In genomic region chr9:64060033-64060539, GRCm38 (mm10) we compare ENCODE assay signal across 8 mouse cellular contexts. TPM values are rescaled to one million over a fixed set of nuclear protein-coding genes. Genes with fewer than 3 reads are reported as not detected.
DNase-seq lines count a peak whose midpoint lies in the region; ATAC-seq and TF ChIP-seq lines count a peak whose summit lies in the region.

No protein-coding gene starts in this region.

- DNase-seq in ES-E14 (ENCODE audit: low read depth, low spot score) (no peak), adipocyte (ENCODE audit: low spot score) (no peak)
- DNase-seq in adrenal gland, postnatal 36 days, result peak; percentile 60 to 77
- peak; percentile 75 for DNase-seq in intestine, embryonic 14.5 days (ENCODE audit: low spot score)
- peak; percentile 81 for DNase-seq in liver, postnatal 0 days
- no peak for DNase-seq in thymus, adult 2 months

- peaks cover 2 to 4% of the 10 kb centered on the region in 2 experiments; a peak in 1 of 4 replicates for H3K4me1 ChIP-seq in ES-E14 (ENCODE audit: control insufficient read depth in 2 of 2, insufficient read depth in 2 of 2, low read length in 2 of 2, poor library complexity in 1 of 2)
- peaks cover 17% of the 10 kb centered on the region for H3K4me1 ChIP-seq in intestine, embryonic 14.5 days (replicated peaks; ENCODE audit: control insufficient read depth, insufficient read depth, low read length)
- H3K4me1 ChIP-seq in liver, postnatal 0 days (ENCODE audit: insufficient read depth), result peaks cover 20% of the 10 kb centered on the region
- peaks cover 25% of the 10 kb centered on the region for H3K4me1 ChIP-seq in neural tube, embryonic 13.5 days (replicated peaks)
- H3K4me1 ChIP-seq in thymus, adult 2 months (replicated peaks; ENCODE audit: control insufficient read depth, insufficient read depth, low read length), result 0 out of 2 replicates have a peak, but pooled peaks cover 5% of the 10 kb centered on the region

- TF ChIP-seq EP300 in liver, postnatal 0 days (IDR thresholded peaks at IDR 0.05; ENCODE audit: low read depth), result no peak

- no peaks in the 10 kb centered on the region for H3K36me3 ChIP-seq in ES-E14 (ENCODE audit: control insufficient read depth, insufficient read depth, low read length, poor library complexity, severe bottlenecking)
- H3K36me3 ChIP-seq in intestine, embryonic 14.5 days (ENCODE audit: control insufficient read depth, insufficient read depth, low read length), result no peaks in the 10 kb centered on the region
- H3K36me3 ChIP-seq in liver, postnatal 0 days (replicated peaks; ENCODE audit: insufficient read depth, low read length), result no peaks in the 10 kb centered on the region
- H3K36me3 ChIP-seq in neural tube, embryonic 13.5 days, result no peaks in the 10 kb centered on the region
- H3K36me3 ChIP-seq in thymus, adult 2 months (ENCODE audit: control insufficient read depth, insufficient read depth, low read length), result no peaks in the 10 kb centered on the region

- peak overlapping the region; percentile 62 for H3K9ac ChIP-seq in ES-E14 (ENCODE audit: insufficient read depth, low read depth, low read length, poor library complexity, severe bottlenecking)
- peak overlapping the region; percentile 44 for H3K9ac ChIP-seq in intestine, embryonic 14.5 days (ENCODE audit: low read length)
- H3K9ac ChIP-seq in liver, postnatal 0 days (replicated peaks), result peak overlapping the region; percentile 56
- peak overlapping the region; percentile 55 for H3K9ac ChIP-seq in neural tube, embryonic 13.5 days

- H3K9me3 ChIP-seq in ES-E14 (ENCODE audit: control insufficient read depth, insufficient read depth, low read depth, low read length), result no peaks in the 10 kb centered on the region
- no peaks in the 10 kb centered on the region for H3K9me3 ChIP-seq in intestine, embryonic 14.5 days (ENCODE audit: control insufficient read depth, low read length)
- H3K9me3 ChIP-seq in liver, postnatal 0 days (ENCODE audit: low read length), result no peaks in the 10 kb centered on the region
- no peaks in the 10 kb centered on the region for H3K9me3 ChIP-seq in neural tube, embryonic 13.5 days

- TF ChIP-seq CTCF in liver, postnatal 0 days (IDR thresholded peaks at IDR 0.05; ENCODE audit: low read depth), result peak; percentile 41
- TF ChIP-seq CTCF in thymus, adult 2 months (IDR thresholded peaks at IDR 0.05; ENCODE audit: borderline replicate concordance, control insufficient read depth, extremely low read depth, insufficient read depth, low read length, poor library complexity), result no peak

- H3K4me3 ChIP-seq in ES-E14 (ENCODE audit: insufficient read depth in 1 of 2, low read depth in 1 of 2, low read length in 2 of 2, poor library complexity in 1 of 2, severe bottlenecking in 1 of 2), result peak overlapping the region; percentile 57 to 58
- H3K4me3 ChIP-seq in intestine, embryonic 14.5 days (ENCODE audit: low read depth, low read length), result peak overlapping the region; percentile 9; the same call in 1 of the 2 replicates
- H3K4me3 ChIP-seq in liver, postnatal 0 days (ENCODE audit: low read depth, low read length), result peak overlapping the region; percentile 22; the same call in 1 of the 2 replicates
- peak overlapping the region; percentile 20 for H3K4me3 ChIP-seq in neural tube, embryonic 13.5 days
- no peak overlapping the region for H3K4me3 ChIP-seq in thymus, adult 2 months (ENCODE audit: control insufficient read depth, insufficient read depth, low read length)

- WGBS in intestine, embryonic 14.5 days, result 4% methylated on average over 30 of the region's 30 CpGs
- WGBS in liver, postnatal 0 days (ENCODE audit: insufficient replicate concordance), result under 1% methylated on average over 30 of the region's 30 CpGs
- 4% methylated on average over 30 of the region's 30 CpGs for WGBS in neural tube, embryonic 13.5 days
- WGBS in thymus, adult 2 months, result 6% methylated on average over 30 of the region's 30 CpGs

- no peak overlapping the region for H3K27ac ChIP-seq in ES-E14 (ENCODE audit: insufficient read depth, low read depth, low read length, poor library complexity, severe bottlenecking)
- H3K27ac ChIP-seq in intestine, embryonic 14.5 days (ENCODE audit: low read depth), result no peak overlapping the region
- peak overlapping the region; percentile 69 for H3K27ac ChIP-seq in liver, postnatal 0 days (ENCODE audit: low read depth)
- no peak overlapping the region for H3K27ac ChIP-seq in neural tube, embryonic 13.5 days (replicated peaks)
- H3K27ac ChIP-seq in thymus, adult 2 months (ENCODE audit: control insufficient read depth, insufficient read depth, low read length), result no peak overlapping the region

- peak; percentile 51 for ATAC-seq in granulocyte monocyte progenitor cell, adult 5-6 weeks (replicated peaks; ENCODE audit: poor library complexity, severe bottlenecking)
- peak; percentile 68; the same call in 1 of the 2 replicates for ATAC-seq in intestine, embryonic 14.5 days (replicated peaks; ENCODE audit: low FRiP score, low TSS enrichment, low read depth)
- peak; percentile 96 for ATAC-seq in liver, postnatal 0 days
- ATAC-seq in neural tube, embryonic 13.5 days (ENCODE audit: low read depth), result peak; percentile 44; the same call in 1 of the 2 replicates

- no peak for TF ChIP-seq POLR2A in thymus, adult 2 months (IDR thresholded peaks at IDR 0.05; ENCODE audit: control insufficient read depth, extremely low read depth, insufficient read depth, low read length, poor library complexity)

- H3K27me3 ChIP-seq in intestine, embryonic 14.5 days (replicated peaks; ENCODE audit: control insufficient read depth, insufficient read depth, low read length), result no peaks in the 10 kb centered on the region
- H3K27me3 ChIP-seq in liver, postnatal 0 days (ENCODE audit: insufficient read depth, low read length), result no peaks in the 10 kb centered on the region
- H3K27me3 ChIP-seq in neural tube, embryonic 13.5 days, result peaks cover 35% of the 10 kb centered on the region
- no peaks in the 10 kb centered on the region; the same call in 1 of the 2 replicates for H3K27me3 ChIP-seq in thymus, adult 2 months (ENCODE audit: control insufficient read depth, insufficient read depth, low read length)

- peak overlapping the region; percentile 58 for H3K4me2 ChIP-seq in intestine, embryonic 14.5 days (ENCODE audit: low read length)
- H3K4me2 ChIP-seq in liver, postnatal 0 days (ENCODE audit: low read depth, low read length), result peak overlapping the region; percentile 72
- peak overlapping the region; percentile 49 for H3K4me2 ChIP-seq in neural tube, embryonic 13.5 days

- in situ Hi-C loops in ES-E14 (cut with MboI; ENCODE audit: low sequenced_read_pairs in 2 of 2, unreplicated experiment in 2 of 2), result no loop called here

TF ChIP-seq in ES-E14, 5 proteins besides CTCF, POLR2A, EP300 and RAD21:
- TF ChIP-seq MAFK (IDR thresholded peaks at IDR 0.05; ENCODE audit: insufficient read depth, low read depth, low read length), result no peak
- no peak for TF ChIP-seq HCFC1 (IDR thresholded peaks at IDR 0.05; ENCODE audit: borderline replicate concordance, insufficient read depth, low read length)
- no peak for TF ChIP-seq CHD2 (IDR thresholded peaks at IDR 0.05; ENCODE audit: low read depth, low read length)

RNA-seq across cellular contexts. Expression of gene Smad6, which starts 38.2 kb away (rescaled TPM):
- 6.8 and 8.7 TPM in 2 replicates for total RNA-seq in ES-E14 (2012; rRNA removed)
- total RNA-seq in adrenal gland, postnatal 36 days (2021), result 10 to 100 TPM in 1 of 2 experiments, 1 to 10 TPM in 1; 6.3 to 12.7 TPM
- total RNA-seq in granulocyte monocyte progenitor cell, adult 5-6 weeks (2014; fragmentation: Nextera tagmentation), result 0.56 and 1.4 TPM in 2 replicates
- total RNA-seq in granulocyte monocyte progenitor cell, adult 5-6 weeks (2017), result 1.3 and 1.7 TPM in 2 replicates
- polyA plus RNA-seq in intestine, embryonic 14.5 days (2014; fragmentation: Nextera tagmentation; extraction: Ambion mirVana), result 8.5 and 9.3 TPM in 2 replicates
- 1.8 and 2.9 TPM in 2 replicates for polyA plus RNA-seq in liver, postnatal 0 days (2015; fragmentation: Nextera tagmentation; extraction: Ambion mirVana)
- 3.8 and 4.1 TPM in 2 replicates for polyA plus RNA-seq in neural tube, embryonic 13.5 days (2015; fragmentation: Nextera tagmentation; extraction: Ambion mirVana)
- 6.5 and 8.0 TPM in 2 replicates for polyA plus RNA-seq in thymus, adult 2 months (2012; rRNA removed)

RNA-seq across cellular contexts. Expression of gene Lctl, which starts 56.9 kb away (rescaled TPM):
- 1.5 and 2.3 TPM in 2 replicates for total RNA-seq in ES-E14 (2012; rRNA removed)
- 1 to 10 TPM in 1 of 2 experiments, under 1 TPM in 1; 0.69 to 2.6 TPM for total RNA-seq in adrenal gland, postnatal 36 days (2021)
- total RNA-seq in granulocyte monocyte progenitor cell, adult 5-6 weeks (2014; fragmentation: Nextera tagmentation), result not detected in 2 replicates
- 0.15 and 0.39 TPM in 2 replicates for total RNA-seq in granulocyte monocyte progenitor cell, adult 5-6 weeks (2017)
- not detected in 2 replicates for polyA plus RNA-seq in intestine, embryonic 14.5 days (2014; fragmentation: Nextera tagmentation; extraction: Ambion mirVana)
- polyA plus RNA-seq in liver, postnatal 0 days (2015; fragmentation: Nextera tagmentation; extraction: Ambion mirVana), result not detected in 2 replicates
- polyA plus RNA-seq in neural tube, embryonic 13.5 days (2015; fragmentation: Nextera tagmentation; extraction: Ambion mirVana), result not detected in 2 replicates
- 1.4 and 2.7 TPM in 2 replicates for polyA plus RNA-seq in thymus, adult 2 months (2012; rRNA removed)

Comparison
In these comparisons a context has a peak if more than half of its experiments do, and no peak if none do; other contexts are left out.
1. DNase-seq: peak in adrenal gland, postnatal 36 days (2 of 2), intestine, embryonic 14.5 days (single experiment) and liver, postnatal 0 days (single experiment); none in ES-E14 (single experiment), adipocyte (single experiment) and thymus, adult 2 months (single experiment).
2. ATAC-seq: peak in every context shown above with its lines; median percentile 96 in liver, postnatal 0 days; 68 in intestine, embryonic 14.5 days; 51 in granulocyte monocyte progenitor cell, adult 5-6 weeks; 44 in neural tube, embryonic 13.5 days.
3. Peak in every context shown above with its lines, with median percentiles within 50 percentile points of each other: H3K9ac ChIP-seq and H3K4me2 ChIP-seq.